Mouse (Mus musculus) MEL (cell line): ENCODE measurements around the gene Mrpl45.

ENCODE experiments used
- CTCF ChIP-seq, 3 experiments: IDR thresholded peaks in 2 of 3; conservative IDR thresholded peaks in 1 of 3; 2 replicates each; pipeline ENCODE4 v1.5.1; 2011 to 2012; ENCODE audit warnings: low read length in 3 of 3, low read depth in 2 of 3, mild to moderate bottlenecking in 2 of 3, improper control_type of control experiment in 1 of 3, inconsistent platforms in 1 of 3, mixed read lengths in 1 of 3, moderate library complexity in 1 of 3; ENCODE audit not compliant: control insufficient read depth in 1 of 3, insufficient read depth in 1 of 3, poor library complexity in 1 of 3, severe bottlenecking in 1 of 3
- EP300 ChIP-seq, 2 experiments: IDR thresholded peaks; 2 replicates each; pipeline ENCODE4 v1.6.1; 2011; ENCODE audit warnings: improper control_type of control experiment in 2 of 2, low read length in 2 of 2, low read depth in 1 of 2, mild to moderate bottlenecking in 1 of 2

GRCm38 (mm10) chr11:97304631-97305030, 10.9 kb upstream of the Mrpl45 start:
- no peak for TF ChIP-seq EP300 (IDR thresholded peaks at IDR 0.05; ENCODE audit: low read depth in 1 of 2, low read length in 2 of 2)
- TF ChIP-seq CTCF (IDR thresholded peaks at IDR 0.05 in 2 of 3, conservative IDR thresholded peaks at IDR 0.05 in 1 of 3; ENCODE audit: control insufficient read depth in 1 of 3, insufficient read depth in 1 of 3, low read depth in 2 of 3, low read length in 3 of 3, poor library complexity in 1 of 3, severe bottlenecking in 1 of 3): no peak
